Mouse (Mus musculus) gastrocnemius, adult 2 months (tissue): ENCODE data around the gene Nos1ap. TPM values are rescaled to one million over a fixed set of nuclear protein-coding genes. Genes with fewer than 3 reads are reported as not detected.

Source experiments
- DNase-seq: peaks from one replicate; pipeline ENCODE4 v3.0.0; 2022
- H3K27ac ChIP-seq: fragments of 200-600 bp; 2 replicates; pipeline ENCODE4 v1.8.1; 2022; ENCODE audit warnings: mild to moderate bottlenecking
- H3K4me3 ChIP-seq: fragments of 200-600 bp; 2 replicates; pipeline ENCODE4 v1.8.1; 2022; ENCODE audit warnings: mild to moderate bottlenecking, moderate library complexity
- CTCF ChIP-seq: fragments of 200-600 bp; IDR thresholded peaks from 2 replicates; pipeline ENCODE4 v1.8.1; 2022; ENCODE audit warnings: antibody characterized with exemption, mild to moderate bottlenecking, moderate library complexity
- intact Hi-C: fragments of 180-260 bp; cut with DNase I; formaldehyde crosslinking; loops from one replicate; pipeline ENCODE4 v1.15.1; 2025
- total RNA-seq, 2 experiments: library from RNA; stranded (reverse); gene quantifications; 2 replicates each; pipeline ENCODE4 v1.2.3; 2021

Nos1ap gene
- total RNA-seq, 2 experiments from 2014 or later: 0.79 to 2.0 TPM

DNA sequence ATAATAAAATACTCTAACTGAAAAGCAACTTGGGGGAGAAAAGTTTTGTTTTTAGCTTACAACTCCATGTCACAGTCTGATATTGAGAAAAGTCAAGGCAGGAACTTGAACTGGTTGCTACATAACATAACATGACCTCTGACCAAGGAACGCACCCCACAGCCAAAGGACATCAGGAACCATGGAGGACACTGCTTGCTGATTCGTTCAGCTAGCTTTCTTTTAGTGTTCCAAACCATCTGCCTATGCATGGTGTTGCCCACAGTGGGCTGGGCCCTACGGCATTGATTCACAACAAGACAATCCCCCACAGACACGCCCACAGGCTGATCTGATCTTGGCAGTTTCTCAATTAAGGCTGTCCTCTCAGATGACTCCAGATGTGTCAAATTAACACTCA lies 167.5 kb downstream of the Nos1ap start:
- no peak for DNase-seq
- H3K4me3 ChIP-seq: no peak overlapping the region
- no peak overlapping the region for H3K27ac ChIP-seq
- no peak for TF ChIP-seq CTCF
- intact Hi-C loops: no loop called here

DNA sequence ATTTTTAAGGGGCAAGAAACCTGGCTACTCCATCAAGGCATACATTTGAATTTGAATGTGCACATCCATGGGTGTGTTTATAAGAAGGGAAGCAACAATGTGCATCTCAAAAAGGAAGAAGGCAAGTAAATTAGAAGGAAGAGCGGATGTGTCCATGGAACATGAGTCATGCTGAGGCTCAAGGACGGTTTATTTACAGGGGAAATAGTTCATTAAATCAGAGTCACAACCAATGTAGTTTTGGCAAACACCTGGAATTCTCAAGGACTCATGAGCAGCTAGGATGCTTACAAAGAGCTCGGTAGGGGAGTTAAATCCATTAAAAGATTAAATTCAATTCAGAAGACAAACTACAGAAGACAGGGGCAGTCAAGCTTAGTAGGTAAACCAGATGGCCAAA lies 169.7 kb downstream of the Nos1ap start:
- intact Hi-C loops: no loop called here
- TF ChIP-seq CTCF: no peak
- H3K27ac ChIP-seq: no peak overlapping the region

DNA sequence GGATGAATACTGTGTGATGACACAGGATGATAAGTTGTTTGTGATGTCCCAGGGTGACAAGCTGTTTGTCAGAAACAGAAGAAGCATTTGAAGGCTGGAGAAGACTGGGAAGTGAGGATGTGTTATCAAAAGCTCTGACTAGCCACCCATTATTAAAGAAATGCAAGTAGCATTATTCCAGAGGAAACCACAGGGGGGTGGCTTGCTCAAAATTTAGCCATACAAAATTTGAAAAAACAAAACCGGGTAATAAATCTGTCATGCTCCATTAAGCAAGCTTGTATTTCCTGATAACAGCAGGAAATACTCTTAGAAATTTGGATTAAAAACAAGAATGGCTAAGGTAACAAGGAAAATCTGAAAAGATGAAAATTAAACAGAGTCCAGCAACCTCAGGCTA lies 171.5 kb downstream of the Nos1ap start:
- TF ChIP-seq CTCF: no peak
- DNase-seq: no peak
- H3K27ac ChIP-seq: no peak overlapping the region
- intact Hi-C loops: no loop called here
- H3K4me3 ChIP-seq: no peak overlapping the region

More for the DNA sequence above, 169.7 kb downstream of the Nos1ap start:
- DNase-seq: no peak
- no peak overlapping the region for H3K4me3 ChIP-seq

DNA sequence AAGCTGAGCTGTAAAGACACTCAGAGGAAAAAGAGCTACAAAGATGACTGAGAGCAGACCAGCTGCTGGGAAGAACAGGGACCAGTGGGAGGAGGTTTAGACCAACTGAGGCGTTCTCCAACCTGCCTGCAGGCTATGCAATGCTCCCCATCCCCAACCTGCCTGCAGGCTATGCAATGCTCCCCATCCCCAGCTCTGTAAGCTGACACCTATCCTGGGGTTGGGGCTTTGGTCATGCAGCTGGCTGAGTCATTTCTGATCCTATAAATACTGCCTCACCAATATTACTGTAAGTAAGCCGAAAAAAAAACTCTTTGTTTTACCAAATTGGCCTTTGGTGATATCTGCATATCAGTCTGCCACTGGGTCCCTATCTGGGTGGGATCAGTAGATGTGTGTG lies 172.7 kb downstream of the Nos1ap start:
- no peak for TF ChIP-seq CTCF
- no peak overlapping the region for H3K27ac ChIP-seq
- no peak overlapping the region for H3K4me3 ChIP-seq
- intact Hi-C loops: no loop called here
- DNase-seq: no peak

DNA sequence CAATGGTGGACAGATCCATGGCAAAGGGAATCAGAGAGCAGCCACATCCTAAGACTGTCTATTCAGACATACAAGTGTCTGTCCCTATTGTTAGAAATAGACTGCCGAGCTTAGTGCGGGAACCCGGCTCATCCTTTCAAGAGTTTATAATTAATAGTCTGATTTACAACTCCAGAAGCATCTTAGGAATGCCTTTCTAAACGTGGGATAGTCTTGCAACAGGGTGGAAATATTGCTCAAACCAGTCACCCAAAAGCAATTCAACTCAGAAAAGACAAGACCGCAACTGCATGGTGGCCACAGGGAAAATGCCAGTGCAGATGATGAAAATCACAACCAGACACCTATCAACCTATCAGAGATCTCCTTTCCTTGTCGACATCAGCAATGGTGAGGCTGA lies 173.5 kb downstream of the Nos1ap start:
- intact Hi-C loops: no loop called here
- no peak for DNase-seq
- H3K4me3 ChIP-seq: no peak overlapping the region
- no peak overlapping the region for H3K27ac ChIP-seq
- no peak for TF ChIP-seq CTCF

DNA sequence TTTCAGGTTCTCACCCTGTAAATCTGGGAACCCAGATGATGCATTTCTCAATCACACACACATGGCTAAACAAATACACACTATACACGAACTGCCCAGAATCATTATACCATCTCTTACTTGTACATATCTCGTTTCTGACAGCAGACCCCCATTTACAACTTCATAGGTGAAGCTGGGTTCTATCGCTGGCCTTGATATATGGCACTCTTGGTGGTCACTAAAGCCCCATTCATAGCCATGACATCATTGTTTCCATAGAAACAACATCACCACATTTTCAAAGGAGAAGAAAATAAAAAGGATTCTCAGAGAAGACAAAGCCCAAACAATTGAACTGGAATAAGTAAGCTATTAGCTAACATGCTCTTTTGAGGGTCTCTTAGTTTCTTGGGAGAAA lies 174.3 kb downstream of the Nos1ap start:
- no peak for DNase-seq
- Histone ChIP-seq H3K4me3 (no peak overlapping the region), H3K27ac (no peak overlapping the region)
- intact Hi-C loops: no loop called here
- no peak for TF ChIP-seq CTCF

DNA sequence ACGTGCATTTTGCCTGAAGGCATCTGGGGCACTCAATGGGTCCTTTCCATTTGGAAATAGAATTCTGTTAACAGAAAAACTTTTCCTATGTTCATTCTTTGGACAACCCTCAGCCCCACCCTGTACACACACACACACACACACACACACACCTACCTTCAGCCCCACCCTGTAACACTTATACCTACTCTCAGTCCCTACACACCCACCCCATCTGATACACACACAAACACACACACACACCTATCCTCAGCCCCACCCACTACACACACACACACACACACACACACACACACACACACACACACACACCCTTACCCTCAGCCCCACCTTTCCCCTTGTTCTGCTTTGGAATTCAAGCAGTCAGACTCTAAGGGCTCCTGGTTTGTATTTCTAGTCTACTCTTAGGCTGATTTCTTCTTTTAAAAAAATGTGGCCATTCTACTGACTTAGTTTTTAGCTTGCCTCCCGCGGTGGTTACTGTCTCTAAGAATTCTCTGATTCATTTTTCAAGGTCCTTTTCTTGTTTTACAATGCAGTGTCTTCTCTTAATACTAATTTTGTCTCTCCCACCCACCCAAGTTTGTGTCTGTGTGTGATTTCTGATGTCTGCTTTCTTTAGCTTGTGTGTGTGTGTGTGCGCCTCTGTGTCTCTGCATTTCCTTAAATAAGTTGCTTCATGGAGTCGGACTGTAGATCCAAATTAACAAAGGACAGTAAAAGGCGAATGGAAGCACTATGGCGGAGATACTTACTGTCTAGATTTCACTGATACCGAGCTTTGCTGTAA lies 179.1 kb downstream of the Nos1ap start:
- no peak overlapping the region for H3K4me3 ChIP-seq
- no peak for TF ChIP-seq CTCF
- no peak for DNase-seq
- H3K27ac ChIP-seq: no peak overlapping the region
- intact Hi-C loops: no loop called here

DNA sequence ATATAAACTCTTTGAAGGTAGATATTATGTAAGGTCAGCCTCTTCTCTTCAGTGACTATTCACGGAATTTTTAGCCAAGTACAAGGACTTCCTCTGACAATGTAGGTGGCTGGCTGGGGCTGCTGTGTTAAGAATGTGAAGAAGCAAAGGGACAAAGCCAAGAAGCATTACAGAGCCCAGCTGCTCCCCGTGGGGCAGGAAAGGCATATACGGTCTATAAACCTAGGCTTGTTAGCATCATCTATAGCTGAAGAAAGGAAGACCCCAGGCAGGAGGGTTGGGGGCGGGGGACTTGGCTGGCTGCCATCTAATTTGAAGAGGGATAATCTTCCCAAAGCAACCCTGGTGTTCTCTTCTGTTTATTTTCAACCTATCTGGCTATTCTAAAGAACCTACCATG lies 180.6 kb downstream of the Nos1ap start:
- no peak overlapping the region for H3K4me3 ChIP-seq
- no peak for TF ChIP-seq CTCF
- H3K27ac ChIP-seq: no peak overlapping the region
- DNase-seq: no peak
- intact Hi-C loops: no loop called here

DNA sequence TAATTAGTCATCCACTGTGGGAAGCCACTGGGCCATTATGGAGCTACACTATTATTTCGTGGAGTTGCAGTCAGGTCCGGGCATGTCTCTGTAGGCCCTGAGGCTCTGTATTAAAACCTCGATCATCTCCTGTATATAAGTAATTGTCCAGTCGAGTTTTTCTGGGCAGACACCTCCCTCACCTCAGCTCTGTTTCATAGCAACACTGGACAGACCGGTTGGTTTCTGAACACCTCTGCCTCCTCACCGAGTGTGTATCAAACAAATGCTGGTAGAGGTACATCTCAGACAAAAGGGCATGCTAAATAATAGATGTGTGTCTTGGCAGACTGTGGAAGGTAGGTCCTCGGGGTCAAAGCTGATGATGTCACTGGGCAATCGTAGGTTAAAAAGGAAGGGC lies 182.7 kb downstream of the Nos1ap start:
- intact Hi-C loops: no loop called here
- no peak for TF ChIP-seq CTCF
- Histone ChIP-seq H3K27ac (no peak overlapping the region), H3K4me3 (no peak overlapping the region)
- DNase-seq: no peak

DNA sequence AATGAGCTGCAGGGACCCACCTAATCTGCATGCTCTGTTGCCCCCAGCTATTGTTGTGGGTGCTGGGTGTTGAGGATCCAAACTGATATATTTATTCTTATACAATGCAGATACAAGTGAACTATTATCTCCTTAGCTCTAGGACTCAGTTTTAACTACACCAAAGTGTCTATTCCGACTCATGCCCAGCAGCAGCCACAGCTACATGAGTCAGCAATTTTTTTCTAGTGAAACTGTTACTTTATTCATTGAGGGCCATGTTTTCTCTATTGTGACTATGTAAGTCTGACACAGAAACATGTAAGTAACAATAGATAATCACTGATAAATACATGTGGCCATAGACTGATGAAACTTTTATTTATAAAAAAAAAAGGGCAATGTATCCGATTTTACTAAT lies 184.5 kb downstream of the Nos1ap start:
- intact Hi-C loops: no loop called here

DNA sequence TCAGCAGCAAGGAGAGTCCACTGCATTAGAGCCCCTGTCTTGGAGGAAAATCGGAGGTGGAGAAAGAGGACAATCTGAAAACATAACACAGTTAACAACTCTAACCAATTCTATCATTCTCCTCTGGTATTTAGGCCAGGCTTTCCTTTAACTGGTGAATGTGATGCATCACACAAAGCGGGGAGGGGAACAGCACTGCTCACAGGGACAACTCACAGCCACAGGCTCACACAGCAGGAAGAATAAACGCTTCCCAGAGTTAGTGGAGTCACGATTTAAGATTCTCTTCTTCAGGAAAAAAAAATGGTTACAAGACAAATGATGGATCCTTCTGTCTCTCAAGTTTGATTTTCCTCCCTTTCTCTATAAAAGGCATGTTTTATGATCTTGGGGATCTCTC lies 187.0 kb downstream of the Nos1ap start:
- no peak for DNase-seq
- intact Hi-C loops: no loop called here
- H3K4me3 ChIP-seq: no peak overlapping the region
- TF ChIP-seq CTCF: no peak
- H3K27ac ChIP-seq: no peak overlapping the region

More for the DNA sequence above, 184.5 kb downstream of the Nos1ap start:
- no peak overlapping the region for H3K4me3 ChIP-seq
- no peak for DNase-seq
- H3K27ac ChIP-seq: no peak overlapping the region
- TF ChIP-seq CTCF: no peak

DNA sequence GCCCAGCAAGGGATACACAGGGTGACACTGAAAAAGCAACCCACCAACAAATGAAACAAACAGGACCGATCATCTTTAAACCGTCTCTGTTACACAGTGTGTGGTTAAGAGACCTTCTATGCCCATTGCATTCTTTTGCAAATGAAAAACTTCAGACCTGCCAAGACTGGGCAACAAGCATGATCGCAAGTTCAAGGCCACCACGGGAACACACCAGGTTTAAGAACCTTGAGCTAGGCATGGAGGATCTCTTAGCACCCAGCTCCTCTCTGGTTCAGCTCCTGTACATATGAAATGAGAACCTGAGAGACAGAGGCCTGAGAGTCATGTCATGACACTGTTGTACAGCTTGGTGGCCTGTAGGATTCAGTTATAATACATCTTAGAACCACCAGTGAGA lies 190.8 kb downstream of the Nos1ap start:
- DNase-seq: no peak
- Histone ChIP-seq H3K4me3 (no peak overlapping the region), H3K27ac (no peak overlapping the region)
- intact Hi-C loops: no loop called here
- no peak for TF ChIP-seq CTCF

DNA sequence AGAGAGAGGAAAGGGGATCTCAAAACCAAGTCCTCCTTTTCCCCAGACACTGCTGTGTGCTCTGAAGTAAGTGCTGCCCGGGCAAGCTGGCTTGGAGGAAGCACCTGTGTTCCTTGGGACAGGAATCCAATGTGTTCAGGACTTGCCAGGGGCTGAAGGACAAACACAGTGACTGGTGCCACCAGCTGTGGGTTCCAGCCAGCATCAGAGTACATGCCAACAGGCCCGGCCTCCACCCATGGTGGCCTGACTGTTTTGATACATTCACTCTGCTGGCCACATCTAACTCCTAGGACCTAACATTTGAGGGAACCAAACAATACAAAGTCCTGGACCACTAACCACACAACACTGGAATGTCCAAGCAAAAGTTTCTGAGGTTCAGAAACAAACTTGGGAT lies 194.6 kb downstream of the Nos1ap start:
- no peak overlapping the region for H3K27ac ChIP-seq
- no peak for DNase-seq
- no peak for TF ChIP-seq CTCF
- intact Hi-C loops: no loop called here
- no peak overlapping the region for H3K4me3 ChIP-seq

DNA sequence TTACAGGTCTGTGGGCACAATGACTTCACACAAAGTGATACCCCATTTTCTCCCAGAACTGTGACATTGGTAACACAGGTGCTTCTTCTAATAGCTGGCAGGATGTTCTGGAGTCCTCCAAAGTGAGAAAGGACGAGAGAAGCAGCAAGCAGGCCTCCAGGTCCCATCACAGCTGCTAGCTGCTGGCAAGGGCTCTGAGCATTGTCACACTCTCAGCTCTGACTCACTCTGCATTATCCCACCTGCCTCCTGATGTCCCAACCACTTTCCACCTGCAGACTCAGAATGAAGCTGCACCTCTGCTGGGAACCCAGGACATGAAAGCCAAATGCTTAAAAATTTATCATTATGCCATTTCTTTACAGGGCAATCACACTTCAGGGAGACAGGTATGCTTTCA lies 195.0 kb downstream of the Nos1ap start:
- no peak for DNase-seq
- no peak for TF ChIP-seq CTCF
- no peak overlapping the region for H3K4me3 ChIP-seq
- no peak overlapping the region for H3K27ac ChIP-seq
- intact Hi-C loops: no loop called here
